Mouse (Mus musculus): ENCODE measurements around the gene Olfr446. TPM values are rescaled to one million over a fixed set of nuclear protein-coding genes. Genes with fewer than 3 reads are reported as not detected.
A peak's percentile ranks its signal among the peaks of the same experiment; 100 is the strongest.

Gene Olfr446
- polyA plus RNA-seq (2014; fragmentation: Nextera tagmentation; extraction: Ambion mirVana) = not detected in 2 replicates

DNA sequence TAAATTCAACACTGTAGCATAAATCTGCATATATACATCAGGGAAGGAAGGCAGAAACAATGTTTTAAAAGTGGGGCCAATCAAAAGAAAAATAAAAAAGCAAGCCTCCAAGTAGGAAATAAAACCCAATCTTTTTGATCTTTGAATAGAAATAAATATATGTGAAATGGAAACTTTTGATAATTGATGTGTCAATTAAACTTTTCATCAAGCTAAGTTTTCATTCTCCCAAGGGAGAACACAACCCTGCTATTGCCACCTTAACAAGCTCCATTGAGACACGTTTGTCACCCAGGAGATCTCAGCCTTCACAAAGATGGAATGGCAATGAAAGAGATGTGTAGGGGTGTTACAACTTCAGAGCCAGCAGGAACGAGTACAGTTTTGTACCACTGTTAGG lies at the start of gene Olfr446:
Gene Olfr446, plus strand, starts transcription at position 301 of the 400 bp plus-strand sequence.
- ATAC-seq (ENCODE audit: low read depth) = no peak
- Histone ChIP-seq H3K4me1 (ENCODE audit: control insufficient read depth, insufficient read depth, low read length) (no peaks in the 10 kb centered on the region), H3K27me3 (ENCODE audit: control insufficient read depth, insufficient read depth, low read length) (no peaks in the 10 kb centered on the region), H3K9me3 (ENCODE audit: control insufficient read depth, low read length) (no peaks in the 10 kb centered on the region), H3K4me3 (ENCODE audit: low read depth, low read length) (no peak within 1 kb of the TSS), H3K9ac (replicated peaks; ENCODE audit: low read depth, low read length) (no peak within 1 kb of the TSS), H3K4me2 (ENCODE audit: low read depth, low read length) (no peak within 1 kb of the TSS), H3K36me3 (ENCODE audit: control insufficient read depth, insufficient read depth, low read length) (no peaks in the 10 kb centered on the region), H3K27ac (ENCODE audit: low read depth, low read length) (no peak within 1 kb of the TSS)
- WGBS = 82% methylated on average over 2 of the region's 2 CpGs

- Histone ChIP-seq H3K9ac (replicated peaks; ENCODE audit: low read depth, low read length) (no peak overlapping the region), H3K36me3 (ENCODE audit: control insufficient read depth, insufficient read depth, low read length) (no peaks in the 10 kb centered on the region), H3K27ac (ENCODE audit: low read depth, low read length) (no peak overlapping the region), H3K4me1 (ENCODE audit: control insufficient read depth, insufficient read depth, low read length) (no peaks in the 10 kb centered on the region), H3K9me3 (ENCODE audit: control insufficient read depth, low read length) (no peaks in the 10 kb centered on the region), H3K4me2 (ENCODE audit: low read depth, low read length) (no peak overlapping the region), H3K27me3 (ENCODE audit: control insufficient read depth, insufficient read depth, low read length) (no peaks in the 10 kb centered on the region), H3K4me3 (ENCODE audit: low read depth, low read length) (no peak overlapping the region)
- ATAC-seq (ENCODE audit: low read depth) = no peak
Observed at GRCm38 (mm10) chr6:42876323-42876722, 44.9 kb upstream of the Olfr446 start.

GRCm38 (mm10) chr6:42890141-42890540 lies 31.0 kb upstream of the Olfr446 start, which contains the start of gene Olfr448:
TSS of gene Olfr448 (plus strand) at chr6:42890441.
- Histone ChIP-seq H3K4me2 (ENCODE audit: low read depth, low read length) (no peak within 1 kb of the TSS), H3K36me3 (ENCODE audit: control insufficient read depth, insufficient read depth, low read length) (no peaks in the 10 kb centered on the region), H3K9ac (replicated peaks; ENCODE audit: low read depth, low read length) (no peak within 1 kb of the TSS), H3K4me1 (ENCODE audit: control insufficient read depth, insufficient read depth, low read length) (no peaks in the 10 kb centered on the region), H3K4me3 (ENCODE audit: low read depth, low read length) (no peak within 1 kb of the TSS), H3K27me3 (ENCODE audit: control insufficient read depth, insufficient read depth, low read length) (no peaks in the 10 kb centered on the region), H3K27ac (ENCODE audit: low read depth, low read length) (no peak within 1 kb of the TSS), H3K9me3 (ENCODE audit: control insufficient read depth, low read length) (no peaks in the 10 kb centered on the region)
- ATAC-seq (ENCODE audit: low read depth) = no peak
- 100% methylated on average over 1 of the region's 1 CpGs for WGBS

DNA sequence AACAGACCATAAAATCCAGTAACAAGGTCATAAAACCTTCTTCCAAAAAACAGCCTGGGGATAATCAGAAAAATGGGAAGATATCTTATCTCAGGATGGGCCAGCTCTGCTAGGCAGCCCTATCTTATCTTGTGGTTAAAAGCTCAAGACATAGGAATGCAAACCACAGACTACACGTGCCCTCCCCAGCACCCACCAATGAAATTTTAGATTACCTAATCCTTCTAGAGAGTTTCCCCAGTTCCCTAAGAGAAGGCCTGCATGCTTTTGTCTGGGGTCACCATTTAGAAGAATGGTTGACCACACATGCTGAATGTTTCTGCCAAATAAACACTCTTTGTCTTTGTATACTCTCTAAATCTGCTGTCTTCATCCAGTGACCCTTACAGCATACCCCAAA lies 20.8 kb upstream of the Olfr446 start:
- no peaks in the 10 kb centered on the region for H3K27me3 ChIP-seq (ENCODE audit: control insufficient read depth, insufficient read depth, low read length)
- no peak overlapping the region for H3K4me3 ChIP-seq (ENCODE audit: low read depth, low read length)
- H3K9me3 ChIP-seq (ENCODE audit: control insufficient read depth, low read length) = no peaks in the 10 kb centered on the region
- no peak for ATAC-seq (ENCODE audit: low read depth)
- H3K4me1 ChIP-seq (ENCODE audit: control insufficient read depth, insufficient read depth, low read length) = no peaks in the 10 kb centered on the region
- 38% methylated on average over 1 of the region's 1 CpGs for WGBS
- H3K36me3 ChIP-seq (ENCODE audit: control insufficient read depth, insufficient read depth, low read length) = no peaks in the 10 kb centered on the region
- no peak overlapping the region for H3K9ac ChIP-seq (replicated peaks; ENCODE audit: low read depth, low read length)
- H3K27ac ChIP-seq (ENCODE audit: low read depth, low read length) = no peak overlapping the region
- no peak overlapping the region for H3K4me2 ChIP-seq (ENCODE audit: low read depth, low read length)

- no peaks in the 10 kb centered on the region for H3K27me3 ChIP-seq (ENCODE audit: control insufficient read depth, insufficient read depth, low read length)
- no peaks in the 10 kb centered on the region for H3K9me3 ChIP-seq (ENCODE audit: control insufficient read depth, low read length)
- H3K4me3 ChIP-seq (ENCODE audit: low read depth, low read length) = no peak within 1 kb of the TSS
- no peaks in the 10 kb centered on the region for H3K4me1 ChIP-seq (ENCODE audit: control insufficient read depth, insufficient read depth, low read length)
- H3K27ac ChIP-seq (ENCODE audit: low read depth, low read length) = no peak within 1 kb of the TSS
- no peak within 1 kb of the TSS for H3K4me2 ChIP-seq (ENCODE audit: low read depth, low read length)
- no peaks in the 10 kb centered on the region for H3K36me3 ChIP-seq (ENCODE audit: control insufficient read depth, insufficient read depth, low read length)
- no peak for ATAC-seq (ENCODE audit: low read depth)
- H3K9ac ChIP-seq (replicated peaks; ENCODE audit: low read depth, low read length) = no peak within 1 kb of the TSS
Observed at GRCm38 (mm10) chr6:42908578-42908977, 12.6 kb upstream of the Olfr446 start, which contains the start of gene Olfr447. TSS of gene Olfr447 (plus strand) at chr6:42908878.

DNA sequence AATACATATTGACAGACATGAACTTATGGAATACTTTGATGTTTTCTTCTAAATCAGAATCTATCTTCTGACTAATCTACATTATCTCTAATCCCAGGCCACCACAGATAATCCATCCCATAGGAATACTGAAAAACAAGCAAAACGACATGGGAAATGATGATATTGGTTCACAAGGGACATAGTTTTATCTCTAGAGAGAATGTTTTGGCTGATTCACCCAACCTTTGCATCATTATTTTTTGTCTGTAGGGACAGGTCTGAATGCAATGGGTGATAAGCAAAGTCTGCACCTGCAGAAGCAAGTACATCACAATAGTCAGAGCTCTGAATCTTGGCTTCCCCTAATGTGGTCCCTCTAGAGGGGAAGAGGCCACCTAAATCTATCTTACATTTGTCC lies 27.6 kb downstream of the Olfr446 start, which contains the start of gene Olfr444:
Gene Olfr444, plus strand, starts transcription at position 301 of the 400 bp plus-strand sequence.
- Histone ChIP-seq H3K4me3 (ENCODE audit: low read depth, low read length) (no peak within 1 kb of the TSS), H3K4me2 (ENCODE audit: low read depth, low read length) (no peak within 1 kb of the TSS), H3K36me3 (ENCODE audit: control insufficient read depth, insufficient read depth, low read length) (no peaks in the 10 kb centered on the region), H3K27ac (ENCODE audit: low read depth, low read length) (no peak within 1 kb of the TSS), H3K4me1 (ENCODE audit: control insufficient read depth, insufficient read depth, low read length) (no peaks in the 10 kb centered on the region), H3K9me3 (ENCODE audit: control insufficient read depth, low read length) (no peaks in the 10 kb centered on the region), H3K9ac (replicated peaks; ENCODE audit: low read depth, low read length) (no peak within 1 kb of the TSS), H3K27me3 (ENCODE audit: control insufficient read depth, insufficient read depth, low read length) (no peaks in the 10 kb centered on the region)
- WGBS = 76% methylated on average over 1 of the region's 1 CpGs
- no peak for ATAC-seq (ENCODE audit: low read depth)

GRCm38 (mm10) chr6:42980377-42980776 lies 59.2 kb downstream of the Olfr446 start:
- Histone ChIP-seq H3K9ac (replicated peaks; ENCODE audit: low read depth, low read length) (no peak overlapping the region), H3K27ac (ENCODE audit: low read depth, low read length) (no peak overlapping the region), H3K27me3 (ENCODE audit: control insufficient read depth, insufficient read depth, low read length) (no peaks in the 10 kb centered on the region), H3K4me3 (ENCODE audit: low read depth, low read length) (no peak overlapping the region), H3K9me3 (ENCODE audit: control insufficient read depth, low read length) (no peaks in the 10 kb centered on the region), H3K36me3 (ENCODE audit: control insufficient read depth, insufficient read depth, low read length) (no peaks in the 10 kb centered on the region), H3K4me1 (ENCODE audit: control insufficient read depth, insufficient read depth, low read length) (no peaks in the 10 kb centered on the region), H3K4me2 (ENCODE audit: low read depth, low read length) (no peak overlapping the region)
- peak; percentile 73; the same call in 1 of the 2 replicates for ATAC-seq (ENCODE audit: low read depth)

Other genes starting within 250 kb of the Olfr446 start
- 224 and 238 TPM in 2 replicates for gene Tcaf1, start 211.3 kb upstream of the Olfr446 start, polyA plus RNA-seq (2014; fragmentation: Nextera tagmentation; extraction: Ambion mirVana)
- not detected in 2 replicates for gene Olfr453, start 182.0 kb upstream of the Olfr446 start, polyA plus RNA-seq (2014; fragmentation: Nextera tagmentation; extraction: Ambion mirVana)
- not detected in 2 replicates for gene Olfr38, start 165.0 kb upstream of the Olfr446 start, polyA plus RNA-seq (2014; fragmentation: Nextera tagmentation; extraction: Ambion mirVana)
- gene Olfr452, start 136.3 kb upstream of the Olfr446 start, polyA plus RNA-seq (2014; fragmentation: Nextera tagmentation; extraction: Ambion mirVana) = not detected in 2 replicates
- not detected in 2 replicates for gene Olfr450, start 109.4 kb upstream of the Olfr446 start, polyA plus RNA-seq (2014; fragmentation: Nextera tagmentation; extraction: Ambion mirVana)
- not detected in 2 replicates for gene Olfr449, start 87.0 kb upstream of the Olfr446 start, polyA plus RNA-seq (2014; fragmentation: Nextera tagmentation; extraction: Ambion mirVana)
- gene Olfr448, start 30.9 kb upstream of the Olfr446 start, polyA plus RNA-seq (2014; fragmentation: Nextera tagmentation; extraction: Ambion mirVana) = not detected in 2 replicates
- not detected in 2 replicates for gene Olfr447, start 12.5 kb upstream of the Olfr446 start, polyA plus RNA-seq (2014; fragmentation: Nextera tagmentation; extraction: Ambion mirVana)
- gene Olfr444, start 27.7 kb downstream of the Olfr446 start, polyA plus RNA-seq (2014; fragmentation: Nextera tagmentation; extraction: Ambion mirVana) = not detected in 2 replicates
- gene Olfr441, start 185.0 kb downstream of the Olfr446 start, polyA plus RNA-seq (2014; fragmentation: Nextera tagmentation; extraction: Ambion mirVana) = not detected in 2 replicates
- not detected in 2 replicates for gene Olfr237-ps1, start 225.2 kb downstream of the Olfr446 start, polyA plus RNA-seq (2014; fragmentation: Nextera tagmentation; extraction: Ambion mirVana)
- gene Olfr437, start 241.9 kb downstream of the Olfr446 start, polyA plus RNA-seq (2014; fragmentation: Nextera tagmentation; extraction: Ambion mirVana) = not detected in 2 replicates

Data from neural tube, embryonic 14.5 days (tissue).